17 mouse cellular contexts compared by ENCODE assay signal in genomic region chr12:91642426-91643093, GRCm38 (mm10). TPM values are rescaled to one million over a fixed set of nuclear protein-coding genes. Genes with fewer than 3 reads are reported as not detected.
DNase-seq lines count a peak whose midpoint lies in the region; ATAC-seq and TF ChIP-seq lines count a peak whose summit lies in the region.
"Had no signal": no experiment of that assay in that cellular context is flagged by ENCODE, and none has a peak within 500 bp of the region (broad histone marks: within the 10 kb centered on the region; RNA-seq: fewer than 3 reads in every experiment).

No protein-coding gene starts in this region.

- no peak for TF ChIP-seq CTCF in gastrocnemius, adult 2 months (IDR thresholded peaks at IDR 0.05)
- no peak for TF ChIP-seq CTCF in E14TG2a.4 (conservative IDR thresholded peaks at IDR 0.05; ENCODE audit: low read length)
- TF ChIP-seq CTCF in forebrain, postnatal 0 days (IDR thresholded peaks at IDR 0.05; ENCODE audit: low read depth) = no peak

- peaks cover 67% of the 10 kb centered on the region for H3K4me1 ChIP-seq in E14TG2a.4 (replicated peaks; ENCODE audit: low read depth, low read length)
- peaks cover 6% of the 10 kb centered on the region; the same call in 1 of the 2 replicates for H3K4me1 ChIP-seq in forebrain, postnatal 0 days (ENCODE audit: insufficient read depth)
- peaks cover 25% of the 10 kb centered on the region for H3K4me1 ChIP-seq in midbrain, embryonic 13.5 days (replicated peaks)

- no peak overlapping the region for H3K4me2 ChIP-seq in forebrain, postnatal 0 days (ENCODE audit: low read depth)
- no peak overlapping the region for H3K4me2 ChIP-seq in midbrain, embryonic 13.5 days (replicated peaks)

- no peak for ATAC-seq in forebrain, postnatal 0 days
- 0 out of 2 replicates have a peak, but pooled peaks have one; percentile 32 for ATAC-seq in midbrain, embryonic 13.5 days
- no peak for ATAC-seq in monocyte, adult 5-6 weeks (replicated peaks; ENCODE audit: insufficient number of reproducible peaks, low FRiP score, low TSS enrichment, poor library complexity, severe bottlenecking)
- ATAC-seq: activated CD4-positive, CD25-positive, alpha-beta regulatory T cell, adult 4 months had no signal

- intact Hi-C loops in gastrocnemius, adult 2 months (cut with DNase I) = no loop called here
- intact Hi-C loops in gastrocnemius, postnatal 36 days (cut with DNase I) = no loop called here

- H3K4me3 ChIP-seq in gastrocnemius, adult 2 months = no peak overlapping the region
- H3K4me3 ChIP-seq in E14TG2a.4 (replicated peaks; ENCODE audit: low read length) = peak overlapping the region; percentile 41
- no peak overlapping the region for H3K4me3 ChIP-seq in forebrain, postnatal 0 days (ENCODE audit: low read depth, low read length)
- no peak overlapping the region for H3K4me3 ChIP-seq in midbrain, embryonic 13.5 days (replicated peaks)
- H3K4me3 ChIP-seq: liver, embryonic 13.5 days had no signal

- 54% methylated on average over 12 of the region's 12 CpGs for WGBS in forebrain, postnatal 0 days
- WGBS in midbrain, embryonic 13.5 days = 62% methylated on average over 12 of the region's 12 CpGs

- no peaks in the 10 kb centered on the region for H3K27me3 ChIP-seq in E14TG2a.4 (ENCODE audit: insufficient read depth, low read length)
- no peaks in the 10 kb centered on the region for H3K27me3 ChIP-seq in forebrain, postnatal 0 days (ENCODE audit: insufficient read depth, low read length)
- no peaks in the 10 kb centered on the region for H3K27me3 ChIP-seq in midbrain, embryonic 13.5 days
- H3K27me3 ChIP-seq: CH12.LX; embryonic facial prominence, embryonic 13.5 days; liver, embryonic 13.5 days had no signal

- no peak for DNase-seq in gastrocnemius, adult 2 months
- DNase-seq in gastrocnemius, postnatal 36 days = no peak
- DNase-seq in forebrain, postnatal 0 days = no peak
- no peak for DNase-seq in frontal cortex, postnatal 10 days (ENCODE audit: low spot score in 2 of 2)
- DNase-seq in gastrocnemius, adult 18-20 months (ENCODE audit: low spot score) = no peak
- DNase-seq: kidney, adult 9 months; liver, embryonic 13.5 days; spleen, adult 18-20 months; thymus, postnatal 4 days had no signal

- no peaks in the 10 kb centered on the region for H3K9me3 ChIP-seq in E14TG2a.4 (ENCODE audit: low read length)
- H3K9me3 ChIP-seq in forebrain, postnatal 0 days (ENCODE audit: low read length) = no peaks in the 10 kb centered on the region
- no peaks in the 10 kb centered on the region for H3K9me3 ChIP-seq in midbrain, embryonic 13.5 days
- H3K9me3 ChIP-seq: heart, embryonic 15.5 days; liver, embryonic 13.5 days had no signal

- no peak overlapping the region for H3K9ac ChIP-seq in forebrain, postnatal 0 days
- no peak overlapping the region for H3K9ac ChIP-seq in midbrain, embryonic 13.5 days (replicated peaks)
- H3K9ac ChIP-seq: embryonic facial prominence, embryonic 13.5 days; liver, embryonic 13.5 days had no signal

- H3K27ac ChIP-seq in gastrocnemius, adult 2 months = peak overlapping the region; percentile 56
- H3K27ac ChIP-seq in forebrain, postnatal 0 days (ENCODE audit: low read depth, low read length) = peak overlapping the region; percentile 40; the same call in 1 of the 2 replicates
- H3K27ac ChIP-seq in midbrain, embryonic 13.5 days = peak overlapping the region; percentile 74
- H3K27ac ChIP-seq: embryonic facial prominence, embryonic 13.5 days; heart, embryonic 15.5 days; left cerebral cortex, adult 2 months; liver, embryonic 13.5 days had no signal

- peaks cover 83% of the 10 kb centered on the region for H3K36me3 ChIP-seq in E14TG2a.4 (ENCODE audit: insufficient read depth, low read length)
- H3K36me3 ChIP-seq in forebrain, postnatal 0 days (ENCODE audit: insufficient read depth) = no peaks in the 10 kb centered on the region
- H3K36me3 ChIP-seq in midbrain, embryonic 13.5 days = peaks cover 5% of the 10 kb centered on the region
- H3K36me3 ChIP-seq: heart, embryonic 15.5 days had no signal

RNA-seq across cellular contexts. Expression of gene Gtf2a1, which starts 52.3 kb away (rescaled TPM):
- total RNA-seq in gastrocnemius, adult 2 months (2021) = 10 to 100 TPM; 25.2 to 26.0 TPM
- total RNA-seq in gastrocnemius, postnatal 36 days (2021) = 10 to 100 TPM; 18.5 to 20.9 TPM
- total RNA-seq in forebrain, postnatal 0 days (2014; rRNA removed) = 23.2 and 33.6 TPM in 2 replicates
- 25.2 and 37.3 TPM in 2 replicates for polyA plus RNA-seq in forebrain, postnatal 0 days (2015; fragmentation: Nextera tagmentation; extraction: Ambion mirVana)
- 74.6 and 83.4 TPM in 2 replicates for polyA plus RNA-seq in midbrain, embryonic 13.5 days (2015; fragmentation: Nextera tagmentation; extraction: Ambion mirVana)
- 10 to 100 TPM; 23.2 to 26.4 TPM for total RNA-seq in gastrocnemius, adult 18-20 months (2021)
- 31.8 to 40.7 TPM (median 36.9 TPM) in 3 replicates for total RNA-seq in monocyte, adult 5-6 weeks (2017)
